Mouse (Mus musculus) granulocyte monocyte progenitor cell, adult 5-6 weeks (primary cell): ENCODE measurements around the gene Opa3. TPM values are rescaled to one million over a fixed set of nuclear protein-coding genes. Genes with fewer than 3 reads are reported as not detected.

ENCODE experiments used
- ATAC-seq: replicated peaks from 2 replicates; pipeline ENCODE4 v1.8.0; 2016; ENCODE audit warnings: mild to moderate bottlenecking, moderate TSS enrichment, inconsistent platforms; ENCODE audit not compliant: poor library complexity, severe bottlenecking
- total RNA-seq, 2 experiments: library from RNA; stranded (forward) in 1 of 2; stranded (reverse) in 1 of 2; fragments of 200-712, 200-1000 nt in 1 of 2; fragments of >200 nt in 1 of 2; fragmentation: Nextera tagmentation in 1 of 2; gene quantifications; 2 replicates each; pipeline ENCODE4 v1.2.3; 2014 to 2017

The Opa3 gene
- total RNA-seq, 2 experiments from 2014 or later = 18.3 to 35.1 TPM

- no peak for ATAC-seq
These were observed 74.3 kb downstream of the Opa3 start for GRCm38 (mm10) chr7:19302264-19303045.

GRCm38 (mm10) chr7:19303046-19303305 is 74.8 kb downstream of the Opa3 start:
- no peak for ATAC-seq

DNA sequence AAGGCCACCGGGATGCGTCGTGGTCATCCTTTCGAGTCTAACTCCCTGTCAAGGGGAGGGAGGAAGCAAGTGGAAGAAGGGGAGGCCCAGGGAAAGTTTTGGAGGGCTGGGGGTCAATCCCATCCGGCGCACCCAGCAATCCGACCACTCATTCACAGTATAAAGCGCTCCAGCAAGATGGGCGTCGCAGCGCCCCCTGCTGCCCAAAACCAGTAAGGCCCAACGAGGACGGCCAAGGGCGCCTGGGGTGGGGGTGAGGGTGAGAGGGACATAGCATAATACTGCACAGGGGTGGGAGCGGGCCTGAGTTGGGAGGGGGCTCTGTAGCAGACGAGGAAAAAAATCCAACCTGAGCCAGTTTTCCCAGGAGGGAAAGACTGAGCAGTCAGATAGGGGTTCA is 75.6 kb downstream of the Opa3 start:
- ATAC-seq = peak; percentile 12; the same call in 1 of the 2 replicates

DNA sequence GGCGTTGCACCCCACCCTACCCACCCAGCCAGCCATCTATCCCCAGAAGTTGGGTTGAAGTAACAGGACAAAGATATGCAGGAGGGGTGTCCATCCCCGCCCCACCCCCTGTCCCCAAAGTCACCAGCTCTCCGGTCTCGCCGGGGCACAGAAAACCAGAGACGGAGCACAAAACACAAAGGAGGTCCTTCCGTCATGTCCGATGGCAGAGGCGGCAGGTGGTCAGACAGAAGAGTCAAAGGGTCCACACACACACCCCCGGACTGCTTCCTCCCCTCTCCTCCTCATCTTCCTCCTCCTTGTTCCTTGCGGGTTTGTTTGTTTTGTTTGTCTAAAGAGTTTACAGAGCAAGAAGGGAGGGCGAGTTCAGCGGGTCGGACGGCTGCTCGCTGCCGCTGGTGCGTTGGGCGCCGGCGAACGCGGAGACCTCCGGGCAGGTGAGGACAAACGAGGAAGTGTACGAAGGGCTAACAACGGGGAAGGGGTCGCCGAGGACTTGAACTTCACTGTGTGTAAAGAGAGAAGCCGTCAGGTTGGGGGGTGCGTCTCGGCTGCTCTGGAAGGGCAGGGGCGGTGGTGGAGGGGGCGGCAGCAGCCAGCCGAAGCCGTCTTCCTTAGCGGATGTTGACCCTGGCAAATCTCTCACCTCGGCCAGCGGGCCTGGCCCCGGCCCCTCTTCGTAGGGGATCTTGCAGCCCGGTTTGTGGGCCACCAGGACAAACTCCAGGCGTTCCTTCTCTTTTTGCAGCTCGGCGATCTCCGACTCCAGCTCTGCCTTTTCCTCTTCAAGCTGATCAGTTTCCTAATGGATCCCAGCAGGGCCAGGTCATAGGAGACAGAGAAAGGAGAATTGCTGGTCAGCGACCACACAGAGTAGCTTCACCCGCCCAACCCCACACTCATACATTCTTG is 76.6 kb downstream of the Opa3 start:
- no peak for ATAC-seq

- ATAC-seq = no peak
These were observed 77.2 kb downstream of the Opa3 start for GRCm38 (mm10) chr7:19305413-19305735.

Other genes with a start within 250 kb of the Opa3 start
- gene Nanos2, start 240.9 kb upstream of the Opa3 start, total RNA-seq (2014; fragmentation: Nextera tagmentation) = not detected in 2 replicates
- gene Nanos2, start 240.9 kb upstream of the Opa3 start, total RNA-seq (2017) = not detected in 2 replicates
- gene Mypop, start 237.1 kb upstream of the Opa3 start, total RNA-seq (2014; fragmentation: Nextera tagmentation) = not detected in 2 replicates
- gene Mypop, start 237.1 kb upstream of the Opa3 start, total RNA-seq (2017) = 0.82 TPM in 1 of 2 replicates, not detected in the other
- gene Irf2bp1, start 224.3 kb upstream of the Opa3 start, total RNA-seq (2014; fragmentation: Nextera tagmentation) = 14.5 and 24.3 TPM in 2 replicates
- gene Irf2bp1, start 224.3 kb upstream of the Opa3 start, total RNA-seq (2017) = 8.4 and 17.5 TPM in 2 replicates
- gene Foxa3, start 204.8 kb upstream of the Opa3 start, total RNA-seq (2014; fragmentation: Nextera tagmentation) = not detected in 2 replicates
- gene Foxa3, start 204.8 kb upstream of the Opa3 start, total RNA-seq (2017) = not detected in 2 replicates
- gene Sympk, start 204.0 kb upstream of the Opa3 start, total RNA-seq (2014; fragmentation: Nextera tagmentation) = 79.9 and 98.6 TPM in 2 replicates
- gene Sympk, start 204.0 kb upstream of the Opa3 start, total RNA-seq (2017) = 38.5 and 46.7 TPM in 2 replicates
- gene Rsph6a, start 173.6 kb upstream of the Opa3 start, total RNA-seq (2014; fragmentation: Nextera tagmentation) = not detected in 2 replicates
- not detected in 2 replicates for gene Rsph6a, start 173.6 kb upstream of the Opa3 start, total RNA-seq (2017)
- gene Dmwd, start 152.1 kb upstream of the Opa3 start, total RNA-seq (2014; fragmentation: Nextera tagmentation) = 2.2 and 4.9 TPM in 2 replicates
- gene Dmwd, start 152.1 kb upstream of the Opa3 start, total RNA-seq (2017) = 0.99 and 3.4 TPM in 2 replicates
- gene Dmpk, start 144.5 kb upstream of the Opa3 start, total RNA-seq (2014; fragmentation: Nextera tagmentation) = 0.32 TPM in 1 of 2 replicates, not detected in the other
- 1.0 TPM in 1 of 2 replicates, not detected in the other for gene Dmpk, start 144.5 kb upstream of the Opa3 start, total RNA-seq (2017)
- 4.0 and 8.1 TPM in 2 replicates for gene Six5, start 133.7 kb upstream of the Opa3 start, total RNA-seq (2014; fragmentation: Nextera tagmentation)
- 1.6 and 2.7 TPM in 2 replicates for gene Six5, start 133.7 kb upstream of the Opa3 start, total RNA-seq (2017)
- 0.71 TPM in 1 of 2 replicates, not detected in the other for gene Gm4969, start 110.0 kb upstream of the Opa3 start, total RNA-seq (2014; fragmentation: Nextera tagmentation)
- 0.05 TPM in 1 of 2 replicates, not detected in the other for gene Gm4969, start 110.0 kb upstream of the Opa3 start, total RNA-seq (2017)
- gene Fbxo46, start 108.5 kb upstream of the Opa3 start, total RNA-seq (2014; fragmentation: Nextera tagmentation) = 3.1 and 4.9 TPM in 2 replicates
- 4.7 and 5.4 TPM in 2 replicates for gene Fbxo46, start 108.5 kb upstream of the Opa3 start, total RNA-seq (2017)
- 4.2 and 12.0 TPM in 2 replicates for gene Qpctl, start 79.0 kb upstream of the Opa3 start, total RNA-seq (2014; fragmentation: Nextera tagmentation)
- gene Qpctl, start 79.0 kb upstream of the Opa3 start, total RNA-seq (2017) = 4.9 and 5.0 TPM in 2 replicates
- 91.5 and 121 TPM in 2 replicates for gene Snrpd2, start 78.6 kb upstream of the Opa3 start, total RNA-seq (2014; fragmentation: Nextera tagmentation)
- gene Snrpd2, start 78.6 kb upstream of the Opa3 start, total RNA-seq (2017) = 83.2 and 158 TPM in 2 replicates
- not detected in 2 replicates for gene Gipr, start 62.2 kb upstream of the Opa3 start, total RNA-seq (2014; fragmentation: Nextera tagmentation)
- 0.26 TPM in 1 of 2 replicates, not detected in the other for gene Gipr, start 62.2 kb upstream of the Opa3 start, total RNA-seq (2017)
- 4.1 and 18.1 TPM in 2 replicates for gene Eml2, start 51.9 kb upstream of the Opa3 start, total RNA-seq (2014; fragmentation: Nextera tagmentation)
- gene Eml2, start 51.9 kb upstream of the Opa3 start, total RNA-seq (2017) = 10.4 and 22.7 TPM in 2 replicates
- gene Gpr4, start 15.8 kb upstream of the Opa3 start, total RNA-seq (2014; fragmentation: Nextera tagmentation) = not detected in 2 replicates
- not detected in 2 replicates for gene Gpr4, start 15.8 kb upstream of the Opa3 start, total RNA-seq (2017)
- gene Vasp, start 43.5 kb downstream of the Opa3 start, total RNA-seq (2014; fragmentation: Nextera tagmentation) = 60.7 and 70.5 TPM in 2 replicates
- gene Vasp, start 43.5 kb downstream of the Opa3 start, total RNA-seq (2017) = 52.8 and 63.3 TPM in 2 replicates
- gene Ppm1n, start 51.7 kb downstream of the Opa3 start, total RNA-seq (2014; fragmentation: Nextera tagmentation) = not detected in 2 replicates
- not detected in 2 replicates for gene Ppm1n, start 51.7 kb downstream of the Opa3 start, total RNA-seq (2017)
- not detected in 2 replicates for gene Rtn2, start 54.3 kb downstream of the Opa3 start, total RNA-seq (2014; fragmentation: Nextera tagmentation)
- not detected in 2 replicates for gene Rtn2, start 54.3 kb downstream of the Opa3 start, total RNA-seq (2017)
- gene Fosb, start 81.7 kb downstream of the Opa3 start, total RNA-seq (2014; fragmentation: Nextera tagmentation) = 8.1 and 13.7 TPM in 2 replicates
- 19.3 and 24.4 TPM in 2 replicates for gene Fosb, start 81.7 kb downstream of the Opa3 start, total RNA-seq (2017)
- gene Ercc1, start 116.4 kb downstream of the Opa3 start, total RNA-seq (2014; fragmentation: Nextera tagmentation) = 12.4 and 42.8 TPM in 2 replicates
- gene Ercc1, start 116.4 kb downstream of the Opa3 start, total RNA-seq (2017) = 29.4 and 34.9 TPM in 2 replicates
- 20.3 and 26.1 TPM in 2 replicates for gene Cd3eap, start 131.1 kb downstream of the Opa3 start, total RNA-seq (2014; fragmentation: Nextera tagmentation)
- 23.2 and 39.9 TPM in 2 replicates for gene Cd3eap, start 131.1 kb downstream of the Opa3 start, total RNA-seq (2017)
- 1.8 and 1.9 TPM in 2 replicates for gene Ppp1r13l, start 131.4 kb downstream of the Opa3 start, total RNA-seq (2014; fragmentation: Nextera tagmentation)
- 0.26 and 0.57 TPM in 2 replicates for gene Ppp1r13l, start 131.4 kb downstream of the Opa3 start, total RNA-seq (2017)
- 10.7 and 26.9 TPM in 2 replicates for gene Ercc2, start 153.7 kb downstream of the Opa3 start, total RNA-seq (2014; fragmentation: Nextera tagmentation)
- gene Ercc2, start 153.7 kb downstream of the Opa3 start, total RNA-seq (2017) = 29.8 and 31.9 TPM in 2 replicates
- not detected in 2 replicates for gene Klc3, start 175.8 kb downstream of the Opa3 start, total RNA-seq (2014; fragmentation: Nextera tagmentation)
- not detected in 2 replicates for gene Klc3, start 175.8 kb downstream of the Opa3 start, total RNA-seq (2017)
- 0.85 TPM in 1 of 2 replicates, not detected in the other for gene Ckm, start 176.4 kb downstream of the Opa3 start, total RNA-seq (2014; fragmentation: Nextera tagmentation)
- 1.5 and 3.0 TPM in 2 replicates for gene Ckm, start 176.4 kb downstream of the Opa3 start, total RNA-seq (2017)
- 9.1 and 10.8 TPM in 2 replicates for gene Mark4, start 230.5 kb downstream of the Opa3 start, total RNA-seq (2014; fragmentation: Nextera tagmentation)
- gene Mark4, start 230.5 kb downstream of the Opa3 start, total RNA-seq (2017) = 2.5 and 3.8 TPM in 2 replicates
- 1.0 and 2.5 TPM in 2 replicates for gene Exoc3l2, start 235.0 kb downstream of the Opa3 start, total RNA-seq (2014; fragmentation: Nextera tagmentation)
- gene Exoc3l2, start 235.0 kb downstream of the Opa3 start, total RNA-seq (2017) = 0.95 TPM in 1 of 2 replicates, not detected in the other